Mouse (Mus musculus) myocyte (in vitro differentiated cells): ENCODE measurements around the gene Rsph4a. TPM values are rescaled to one million over a fixed set of nuclear protein-coding genes. Genes with fewer than 3 reads are reported as not detected.

Source experiments
- H3K27me3 ChIP-seq: one replicate; pipeline ENCODE4 v1.6.1; 2011; ENCODE audit not compliant: control insufficient read depth, insufficient read depth, insufficient read length
- H3K36me3 ChIP-seq: one replicate; pipeline ENCODE4 v1.6.1; 2011; ENCODE audit not compliant: control insufficient read depth, insufficient read depth
- H3K4me2 ChIP-seq: one replicate; pipeline ENCODE4 v1.6.1; 2011; ENCODE audit warnings: low read depth, control low read depth
- H3K4me3 ChIP-seq: one replicate; pipeline ENCODE4 v1.5.1; 2011; ENCODE audit warnings: mild to moderate bottlenecking, control low read depth, moderate library complexity
- H3K79me2 ChIP-seq: one replicate; pipeline ENCODE4 v1.6.1; 2011; ENCODE audit not compliant: control insufficient read depth, insufficient read depth
- H3ac ChIP-seq: one replicate; pipeline ENCODE4 v1.6.1; 2011; ENCODE audit not compliant: control insufficient read depth, insufficient read length
- CEBPB ChIP-seq: IDR thresholded peaks from 2 replicates; pipeline ENCODE4 v1.6.1; 2011; ENCODE audit warnings: mild to moderate bottlenecking, moderate library complexity; ENCODE audit not compliant: poor library complexity, insufficient read depth, severe bottlenecking
- E2F4 ChIP-seq: IDR thresholded peaks from one replicate; pipeline ENCODE4 v1.6.1; 2011; ENCODE audit warnings: mild to moderate bottlenecking, control low read depth, moderate library complexity; ENCODE audit not compliant: insufficient read depth
- MAX ChIP-seq: IDR thresholded peaks from one replicate; pipeline ENCODE4 v1.6.1; 2011; ENCODE audit warnings: low read depth, mild to moderate bottlenecking, control low read depth
- MYOD1 ChIP-seq, 3 experiments: IDR thresholded peaks; one replicate each; pipeline ENCODE4 v1.6.1; 2011; ENCODE audit warnings: control low read depth in 2 of 3, low read depth in 2 of 3, mild to moderate bottlenecking in 2 of 3, moderate library complexity in 1 of 3; ENCODE audit not compliant: insufficient read length in 2 of 3, control insufficient read depth in 1 of 3
- MYOG ChIP-seq, 3 experiments: IDR thresholded peaks; one replicate each; pipeline ENCODE4 v1.6.1; 2011; ENCODE audit warnings: control low read depth in 2 of 3, low read depth in 2 of 3, mild to moderate bottlenecking in 2 of 3; ENCODE audit not compliant: insufficient read length in 2 of 3, control insufficient read depth in 1 of 3, insufficient read depth in 1 of 3
- POLR2A ChIP-seq: IDR thresholded peaks from one replicate; pipeline ENCODE4 v1.6.1; 2011; ENCODE audit warnings: low read depth, mild to moderate bottlenecking, control low read depth, moderate library complexity; ENCODE audit not compliant: insufficient read length
- POLR2AphosphoS2 ChIP-seq: IDR thresholded peaks from one replicate; pipeline ENCODE4 v1.6.1; 2011; ENCODE audit warnings: low read depth, control low read depth; ENCODE audit not compliant: insufficient read length
- REST ChIP-seq: IDR thresholded peaks from one replicate; pipeline ENCODE4 v1.6.1; 2011; ENCODE audit warnings: mild to moderate bottlenecking, control low read depth, moderate library complexity; ENCODE audit not compliant: insufficient read depth, insufficient read length
- SRF ChIP-seq: IDR thresholded peaks from one replicate; pipeline ENCODE4 v1.6.1; 2011; ENCODE audit warnings: low read depth; ENCODE audit not compliant: control insufficient read depth, insufficient read length
- TCF12 ChIP-seq: IDR thresholded peaks from one replicate; pipeline ENCODE4 v1.6.1; 2011; ENCODE audit warnings: mild to moderate bottlenecking, control low read depth; ENCODE audit not compliant: poor library complexity, insufficient read depth, severe bottlenecking
- TCF3 ChIP-seq: IDR thresholded peaks from one replicate; pipeline ENCODE4 v1.6.1; 2011; ENCODE audit warnings: low read depth, control low read depth; ENCODE audit not compliant: insufficient read length
- USF1 ChIP-seq: IDR thresholded peaks from one replicate; pipeline ENCODE4 v1.6.1; 2011; ENCODE audit warnings: low read depth, mild to moderate bottlenecking, control low read depth, moderate library complexity
- polyA plus RNA-seq: library from polyadenylated mRNA; unstranded; fragments of >200 nt; fragmentation: generic; extraction: Trizol; gene quantifications from one replicate; pipeline ENCODE4 v1.2.1, GENCODE M21; 2012; ENCODE audit warnings: missing spikeins

Rsph4a gene
- polyA plus RNA-seq, 1 experiment, result 0.01 TPM

DNA sequence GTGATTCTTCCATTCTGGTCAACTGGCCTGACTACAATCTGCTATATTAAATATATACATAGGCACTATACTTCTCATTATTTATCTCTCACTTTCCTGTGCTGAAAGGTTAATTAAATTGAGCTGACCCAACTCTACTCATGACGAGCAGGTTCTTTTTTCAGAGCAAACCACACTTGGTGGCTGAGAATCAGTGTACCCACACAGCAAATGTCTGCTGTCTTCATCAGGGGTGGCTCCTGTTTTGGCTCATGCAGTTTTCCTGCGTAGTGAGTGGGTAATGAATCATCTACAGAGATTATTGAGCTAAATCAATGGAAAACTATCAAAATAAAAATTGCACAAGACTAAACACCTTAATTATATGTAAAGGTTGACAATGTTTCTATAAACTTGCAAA is 41.4 kb downstream of the Rsph4a start:
- H3K36me3 ChIP-seq, result peaks cover 27% of the 10 kb centered on the region
- TF ChIP-seq MYOG (IDR thresholded peaks at IDR 0.05; ENCODE audit: control insufficient read depth in 1 of 3, insufficient read depth in 1 of 3, insufficient read length in 2 of 3, low read depth in 2 of 3) (no peak), MYOD1 (IDR thresholded peaks at IDR 0.05; ENCODE audit: control insufficient read depth in 1 of 3, insufficient read length in 2 of 3, low read depth in 2 of 3) (no peak), POLR2AphosphoS2 (no peak), E2F4 (no peak), POLR2A (no peak), CEBPB (no peak), MAX (no peak), USF1 (no peak), TCF3 (no peak), SRF (no peak), REST (no peak), TCF12 (no peak)
- no peak overlapping the region for H3K4me2 ChIP-seq
- peaks cover 44% of the 10 kb centered on the region for H3K79me2 ChIP-seq
- no peak overlapping the region for H3K4me3 ChIP-seq
- no peak overlapping the region for H3ac ChIP-seq
- no peaks in the 10 kb centered on the region for H3K27me3 ChIP-seq

DNA sequence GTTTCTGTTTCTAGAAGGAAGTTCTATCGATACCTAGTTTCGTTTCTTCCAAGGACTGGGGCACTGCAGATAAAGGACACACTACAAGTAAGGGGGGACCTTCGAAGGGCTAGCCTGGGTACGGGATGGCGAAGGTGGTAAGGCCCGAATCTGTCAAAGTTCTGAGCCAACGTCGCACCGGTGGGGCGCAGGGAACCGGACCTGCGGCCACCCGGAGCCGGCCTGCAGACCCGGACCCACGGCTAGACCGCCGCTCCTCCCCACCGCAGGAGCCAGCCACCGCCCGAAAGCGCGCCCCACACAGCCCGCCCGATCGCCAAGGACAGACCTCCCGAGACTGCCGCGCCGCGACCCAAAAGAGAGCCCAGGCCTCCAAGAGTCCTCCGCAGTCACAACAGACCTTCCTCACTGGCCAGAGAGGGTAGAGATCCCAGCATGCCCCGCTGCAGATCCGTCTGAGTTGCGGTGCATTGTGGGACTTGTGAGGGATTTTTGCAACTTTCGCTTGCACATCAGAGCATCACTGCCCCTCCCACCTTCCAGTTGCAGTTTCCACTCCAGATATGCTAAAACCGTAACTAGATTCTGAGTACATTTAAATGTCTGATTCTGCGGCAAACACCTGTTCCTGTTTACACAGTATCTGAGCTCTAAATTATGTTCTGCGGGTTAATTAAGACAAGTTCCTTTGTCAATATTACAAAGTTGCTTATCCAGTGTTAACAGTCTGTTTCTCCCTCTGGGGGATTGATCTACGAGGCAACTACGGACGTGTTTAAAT is 46.1 kb downstream of the Rsph4a start, which contains the start of gene Zup1:
Gene Zup1, minus strand, starts transcription at position 467 of the 781 bp plus-strand sequence.
- Histone ChIP-seq H3K4me3 (peak within 1 kb of the TSS; percentile 41), H3K4me2 (peak within 1 kb of the TSS; percentile 78), H3K27me3 (no peaks in the 10 kb centered on the region), H3K79me2 (peaks cover 25% of the 10 kb centered on the region), H3K36me3 (peaks cover 13% of the 10 kb centered on the region), H3ac (peak within 1 kb of the TSS; percentile 18)
- TF ChIP-seq SRF, result no peak
- no peak for TF ChIP-seq MYOG (IDR thresholded peaks at IDR 0.05; ENCODE audit: control insufficient read depth in 1 of 3, insufficient read depth in 1 of 3, insufficient read length in 2 of 3, low read depth in 2 of 3)
- TF ChIP-seq E2F4, result peak; percentile 20
- no peak for TF ChIP-seq USF1
- no peak for TF ChIP-seq TCF12
- TF ChIP-seq CEBPB, result 0 out of 2 replicates have a peak, but pooled peaks have one; percentile 43
- TF ChIP-seq MAX, result no peak
- peak; percentile 82 for TF ChIP-seq POLR2AphosphoS2
- TF ChIP-seq TCF3, result no peak
- TF ChIP-seq MYOD1 (IDR thresholded peaks at IDR 0.05; ENCODE audit: control insufficient read depth in 1 of 3, insufficient read length in 2 of 3, low read depth in 2 of 3), result no peak
- no peak for TF ChIP-seq REST
- peak; percentile 86 for TF ChIP-seq POLR2A

DNA sequence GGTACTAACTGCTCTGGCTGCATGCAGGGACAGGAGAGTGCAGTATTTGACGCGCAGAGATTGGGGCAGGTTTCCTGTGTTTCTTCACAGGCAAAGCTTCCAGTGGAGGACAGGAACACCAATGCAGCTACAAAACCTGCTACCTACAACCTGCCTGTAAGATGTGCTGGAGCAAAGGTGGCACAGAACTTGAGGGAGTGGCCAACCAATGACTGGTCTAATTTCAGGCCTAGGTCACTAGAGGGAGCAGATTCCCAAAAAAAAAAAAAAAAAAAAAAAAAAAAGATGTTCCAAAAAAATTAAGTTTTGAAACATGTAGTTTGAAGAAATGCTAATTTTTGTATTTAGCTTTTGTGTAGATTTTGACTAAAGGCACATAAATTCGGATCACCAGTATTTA is 47.6 kb downstream of the Rsph4a start:
- H3K36me3 ChIP-seq, result peaks cover 7% of the 10 kb centered on the region
- peak overlapping the region; percentile 41 for H3K4me3 ChIP-seq
- H3K79me2 ChIP-seq, result peaks cover 15% of the 10 kb centered on the region
- no peak for TF ChIP-seq E2F4
- H3ac ChIP-seq, result no peak overlapping the region
- peak overlapping the region; percentile 72 for H3K4me2 ChIP-seq
- H3K27me3 ChIP-seq, result no peaks in the 10 kb centered on the region

Other genes with a start within 250 kb of the Rsph4a start
- not detected for gene Sult3a2, start 118.4 kb upstream of the Rsph4a start, polyA plus RNA-seq
- gene Sult3a1, start 47.4 kb upstream of the Rsph4a start, polyA plus RNA-seq, result not detected
- gene Zup1, start 46.2 kb downstream of the Rsph4a start, polyA plus RNA-seq, result 2.2 TPM
- gene Rwdd1, start 114.5 kb downstream of the Rsph4a start, polyA plus RNA-seq, result 83.6 TPM
- gene Trappc3l, start 132.5 kb downstream of the Rsph4a start, polyA plus RNA-seq, result not detected
- gene Calhm4, start 139.2 kb downstream of the Rsph4a start, polyA plus RNA-seq, result not detected
- gene Calhm5, start 191.4 kb downstream of the Rsph4a start, polyA plus RNA-seq, result 0.08 TPM
- gene Calhm6, start 222.9 kb downstream of the Rsph4a start, polyA plus RNA-seq, result 0.05 TPM